Mouse (Mus musculus) naive thymus-derived CD4-positive, alpha-beta T cell, adult 5 months (primary cell): ENCODE data around the gene Dnajb6. TPM values are rescaled to one million over a fixed set of nuclear protein-coding genes. Genes with fewer than 3 reads are reported as not detected.

Experiments used
- polyA plus RNA-seq: library from polyadenylated mRNA; unstranded; fragments of 100-300 nt; shearing (Covaris generic); gene quantifications from one replicate; pipeline ENCODE4 v1.2.1, GENCODE M21; 2017

The Dnajb6 gene
- polyA plus RNA-seq = 385 TPM

DNA sequence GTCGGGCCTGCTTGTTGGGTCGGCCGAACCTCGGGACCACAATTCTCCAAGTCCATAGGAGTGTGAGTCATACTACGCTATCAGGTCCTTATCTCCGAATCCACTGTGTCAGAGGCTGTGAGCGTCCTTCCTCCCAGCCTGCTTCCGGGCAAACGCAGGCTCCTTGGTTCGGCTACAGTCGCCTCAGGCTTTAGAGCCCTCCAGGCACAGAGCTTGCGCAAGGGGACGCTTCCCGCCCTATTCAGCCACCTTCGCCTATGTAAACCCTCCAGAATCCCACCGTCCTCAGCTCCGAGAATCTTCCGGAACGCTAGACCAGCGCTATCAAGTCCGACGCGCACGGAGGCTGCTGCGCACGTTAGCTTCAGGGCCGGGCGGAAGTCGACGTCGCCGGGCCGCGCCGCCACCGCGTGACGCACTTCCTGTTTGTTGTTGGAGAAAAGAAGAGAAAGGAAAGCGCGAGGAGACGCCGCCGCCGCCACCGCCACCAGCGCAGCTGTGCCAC lies at the start of gene Dnajb6, which contains the start of gene Gm5129:
Gene Dnajb6 (plus strand): TSS at position 132 of the 505 bp plus-strand sequence.
Gene Gm5129 (minus strand): TSS at position 380 of the 505 bp plus-strand sequence.

Other genes with a start within 250 kb of the Dnajb6 start
- gene Ube3c, start 166.4 kb upstream of the Dnajb6 start, polyA plus RNA-seq = 56.7 TPM
- gene Gm5129, start 248 bp downstream of the Dnajb6 start, polyA plus RNA-seq = not detected